Mouse (Mus musculus): Measurements from ENCODE around the gene Sgsh. TPM values are rescaled to one million over a fixed set of nuclear protein-coding genes. Genes with fewer than 3 reads are reported as not detected.

Sgsh gene
- polyA plus RNA-seq, 1 experiment from 2014 or later = 4.2 TPM

GRCm38 (mm10) chr11:119381631-119382337, 26.4 kb upstream of the Sgsh start:
- Histone ChIP-seq H3K27ac (ENCODE audit: low read depth) (no peak overlapping the region), H3K36me3 (replicated peaks; ENCODE audit: insufficient read depth, low read length) (peaks cover 3% of the 10 kb centered on the region; the same call in 1 of the 2 replicates), H3K27me3 (ENCODE audit: insufficient read depth, low read length) (no peaks in the 10 kb centered on the region), H3K4me3 (ENCODE audit: low read depth, low read length) (no peak overlapping the region), H3K4me2 (ENCODE audit: low read depth, low read length) (no peak overlapping the region), H3K9me3 (ENCODE audit: low read length) (no peaks in the 10 kb centered on the region), H3K4me1 (ENCODE audit: insufficient read depth) (peaks cover 10% of the 10 kb centered on the region; the same call in 1 of the 2 replicates), H3K9ac (replicated peaks) (no peak overlapping the region)
- WGBS (ENCODE audit: insufficient replicate concordance) = 62% methylated on average over 9 of the region's 9 CpGs
- no peak for TF ChIP-seq EP300 (IDR thresholded peaks at IDR 0.05; ENCODE audit: low read depth)
- TF ChIP-seq CTCF (IDR thresholded peaks at IDR 0.05; ENCODE audit: low read depth) = no peak
- ATAC-seq = no peak
- DNase-seq = no peak

DNA sequence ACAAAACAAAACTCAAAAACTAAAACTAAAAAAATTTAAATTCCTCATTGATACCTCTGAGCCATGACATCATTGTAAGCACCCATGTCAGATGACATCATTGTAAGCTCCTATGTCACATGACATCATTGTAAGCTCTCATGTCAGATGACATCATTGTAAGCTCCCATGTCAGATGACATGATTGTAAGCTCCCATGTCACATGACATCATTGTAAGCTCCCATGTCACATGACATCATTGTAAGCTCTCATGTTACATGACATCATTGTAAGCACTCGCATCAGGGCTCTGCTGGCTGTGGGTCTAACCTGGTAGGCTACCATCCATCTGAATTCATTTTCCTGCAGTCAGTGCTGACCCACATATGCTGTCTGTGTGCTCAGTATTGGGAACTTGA, 23.2 kb upstream of the Sgsh start:
- no peak overlapping the region for H3K27ac ChIP-seq (ENCODE audit: low read depth)
- no peak for DNase-seq
- 82% methylated on average over 1 of the region's 1 CpGs for WGBS (ENCODE audit: insufficient replicate concordance)

GRCm38 (mm10) chr11:119377326-119377725, 22.0 kb upstream of the Sgsh start:
- DNase-seq (peak; percentile 42), ATAC-seq (peak; percentile 60)
- 65% methylated on average over 11 of the region's 11 CpGs for WGBS (ENCODE audit: insufficient replicate concordance)
- peaks cover 10% of the 10 kb centered on the region; the same call in 1 of the 2 replicates for H3K4me1 ChIP-seq (ENCODE audit: insufficient read depth)
- peak overlapping the region; percentile 66 for H3K27ac ChIP-seq (ENCODE audit: low read depth)
- H3K36me3 ChIP-seq (replicated peaks; ENCODE audit: insufficient read depth, low read length) = peaks cover 3% of the 10 kb centered on the region; the same call in 1 of the 2 replicates
- TF ChIP-seq CTCF (IDR thresholded peaks at IDR 0.05; ENCODE audit: low read depth) (no peak), EP300 (IDR thresholded peaks at IDR 0.05; ENCODE audit: low read depth) (no peak)
- no peak overlapping the region for H3K4me3 ChIP-seq (ENCODE audit: low read depth, low read length)
- H3K4me2 ChIP-seq (ENCODE audit: low read depth, low read length) = no peak overlapping the region
- H3K9ac ChIP-seq (replicated peaks) = no peak overlapping the region
- H3K9me3 ChIP-seq (ENCODE audit: low read length) = no peaks in the 10 kb centered on the region
- H3K27me3 ChIP-seq (ENCODE audit: insufficient read depth, low read length) = no peaks in the 10 kb centered on the region

More for the DNA sequence above, 23.2 kb upstream of the Sgsh start:
- no peak for ATAC-seq
- TF ChIP-seq CTCF (IDR thresholded peaks at IDR 0.05; ENCODE audit: low read depth) (no peak), EP300 (IDR thresholded peaks at IDR 0.05; ENCODE audit: low read depth) (no peak)
- no peaks in the 10 kb centered on the region for H3K9me3 ChIP-seq (ENCODE audit: low read length)
- no peak overlapping the region for H3K4me2 ChIP-seq (ENCODE audit: low read depth, low read length)
- H3K27me3 ChIP-seq (ENCODE audit: insufficient read depth, low read length) = no peaks in the 10 kb centered on the region
- peaks cover 10% of the 10 kb centered on the region; the same call in 1 of the 2 replicates for H3K4me1 ChIP-seq (ENCODE audit: insufficient read depth)
- H3K36me3 ChIP-seq (replicated peaks; ENCODE audit: insufficient read depth, low read length) = peaks cover 3% of the 10 kb centered on the region; the same call in 1 of the 2 replicates
- H3K4me3 ChIP-seq (ENCODE audit: low read depth, low read length) = no peak overlapping the region
- H3K9ac ChIP-seq (replicated peaks) = no peak overlapping the region

DNA sequence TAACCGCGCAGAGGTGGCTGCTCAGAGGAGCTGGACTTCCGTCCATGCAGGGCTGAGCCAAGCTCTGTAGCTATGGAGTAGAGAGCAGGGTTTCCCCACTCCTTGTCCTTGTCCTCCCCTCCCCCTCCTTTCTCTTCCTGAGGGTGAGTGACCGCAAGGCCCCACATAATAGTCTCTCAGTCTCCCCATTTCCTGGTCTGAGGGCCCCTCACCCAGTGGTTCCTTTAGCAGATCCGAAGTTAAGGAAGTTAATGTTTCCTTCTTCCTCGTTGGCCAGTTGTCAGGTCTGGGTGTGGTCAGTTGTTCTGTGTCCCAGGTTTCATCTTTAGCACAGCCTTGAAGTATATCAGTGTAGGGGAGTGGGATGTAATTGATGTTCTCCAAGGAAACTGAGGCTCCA, 20.1 kb upstream of the Sgsh start:
- TF ChIP-seq EP300 (IDR thresholded peaks at IDR 0.05; ENCODE audit: low read depth) = no peak
- TF ChIP-seq CTCF (IDR thresholded peaks at IDR 0.05; ENCODE audit: low read depth) = no peak
- 33% methylated on average over 6 of the region's 6 CpGs for WGBS (ENCODE audit: insufficient replicate concordance)
- no peak for DNase-seq

GRCm38 (mm10) chr11:119363534-119364145, 8.3 kb upstream of the Sgsh start:
- no peak overlapping the region for H3K27ac ChIP-seq (ENCODE audit: low read depth)
- no peaks in the 10 kb centered on the region for H3K4me1 ChIP-seq (ENCODE audit: insufficient read depth)
- DNase-seq (peak; percentile 77), ATAC-seq (peak; percentile 83)
- WGBS (ENCODE audit: insufficient replicate concordance) = 35% methylated on average over 11 of the region's 11 CpGs
- H3K9ac ChIP-seq (replicated peaks) = no peak overlapping the region
- no peaks in the 10 kb centered on the region for H3K27me3 ChIP-seq (ENCODE audit: insufficient read depth, low read length)
- no peak overlapping the region for H3K4me3 ChIP-seq (ENCODE audit: low read depth, low read length)
- no peak overlapping the region for H3K4me2 ChIP-seq (ENCODE audit: low read depth, low read length)
- no peaks in the 10 kb centered on the region for H3K9me3 ChIP-seq (ENCODE audit: low read length)
- H3K36me3 ChIP-seq (replicated peaks; ENCODE audit: insufficient read depth, low read length) = no peaks in the 10 kb centered on the region
- TF ChIP-seq CTCF (IDR thresholded peaks at IDR 0.05; ENCODE audit: low read depth) (peak; percentile 91), EP300 (IDR thresholded peaks at IDR 0.05; ENCODE audit: low read depth) (no peak)

More for the DNA sequence above, 20.1 kb upstream of the Sgsh start:
- H3K9me3 ChIP-seq (ENCODE audit: low read length) = no peaks in the 10 kb centered on the region
- H3K4me3 ChIP-seq (ENCODE audit: low read depth, low read length) = no peak overlapping the region
- no peak overlapping the region for H3K9ac ChIP-seq (replicated peaks)
- H3K4me1 ChIP-seq (ENCODE audit: insufficient read depth) = peaks cover 4% of the 10 kb centered on the region; the same call in 1 of the 2 replicates
- peaks cover 3% of the 10 kb centered on the region; the same call in 1 of the 2 replicates for H3K36me3 ChIP-seq (replicated peaks; ENCODE audit: insufficient read depth, low read length)
- H3K27ac ChIP-seq (ENCODE audit: low read depth) = peak overlapping the region; percentile 51; the same call in 1 of the 2 replicates
- no peak overlapping the region for H3K4me2 ChIP-seq (ENCODE audit: low read depth, low read length)
- no peaks in the 10 kb centered on the region for H3K27me3 ChIP-seq (ENCODE audit: insufficient read depth, low read length)
- peak; percentile 37; the same call in 1 of the 2 replicates for ATAC-seq

GRCm38 (mm10) chr11:119362769-119363533, 7.6 kb upstream of the Sgsh start:
- H3K4me1 ChIP-seq (ENCODE audit: insufficient read depth) = no peaks in the 10 kb centered on the region
- TF ChIP-seq CTCF (IDR thresholded peaks at IDR 0.05; ENCODE audit: low read depth) = no peak
- TF ChIP-seq EP300 (IDR thresholded peaks at IDR 0.05; ENCODE audit: low read depth) = no peak
- DNase-seq (no peak), ATAC-seq (peak; percentile 8; the same call in 1 of the 2 replicates)
- H3K27me3 ChIP-seq (ENCODE audit: insufficient read depth, low read length) = no peaks in the 10 kb centered on the region
- H3K27ac ChIP-seq (ENCODE audit: low read depth) = no peak overlapping the region
- H3K9me3 ChIP-seq (ENCODE audit: low read length) = no peaks in the 10 kb centered on the region
- no peaks in the 10 kb centered on the region for H3K36me3 ChIP-seq (replicated peaks; ENCODE audit: insufficient read depth, low read length)
- H3K4me3 ChIP-seq (ENCODE audit: low read depth, low read length) = no peak overlapping the region
- no peak overlapping the region for H3K4me2 ChIP-seq (ENCODE audit: low read depth, low read length)
- H3K9ac ChIP-seq (replicated peaks) = no peak overlapping the region
- WGBS (ENCODE audit: insufficient replicate concordance) = 34% methylated on average over 11 of the region's 11 CpGs
